Mouse (Mus musculus) adrenal gland, adult 2 months (tissue): Measurements from ENCODE around the gene 2610042L04Rik. TPM values are rescaled to one million over a fixed set of nuclear protein-coding genes. Genes with fewer than 3 reads are reported as not detected.
"Not testable (repeated sequence)": the region's sequence is repeated elsewhere in the genome, so short reads cannot be mapped to it uniquely, and the experiment has no call there.

Experiments used
- DNase-seq: peaks from one replicate; pipeline ENCODE4 v3.0.0; 2021
- long read RNA-seq: library from polyadenylated mRNA; stranded (forward); transcript quantifications from one replicate; pipeline ENCODE4 v2.0.0, GENCODE M21; 2021
- polyA plus RNA-seq: library from polyadenylated mRNA; depleted of rRNA; stranded (reverse); fragments of >200 nt; gene quantifications from 2 replicates; pipeline ENCODE4 v1.2.3, GENCODE M21; 2012; rRNA removed
- total RNA-seq, 2 experiments: library from RNA; stranded (reverse); gene quantifications; 2 replicates each; pipeline ENCODE4 v1.2.3; 2021

2610042L04Rik gene
- total RNA-seq (not detected), polyA plus RNA-seq (not detected in 2 replicates)
- long read RNA-seq, result 0 reads

GRCm38 (mm10) chr14:4334476-4335080, at the start of gene 2610042L04Rik:
2610042L04Rik (plus strand) TSS chr14:4334763.
- not testable (repeated sequence) for DNase-seq

GRCm38 (mm10) chr14:4316983-4317382, 17.6 kb upstream of the 2610042L04Rik start, which contains the start of gene Gm3149:
Gm3149 (plus strand) TSS chr14:4317283.
- not testable (repeated sequence) for DNase-seq

- not testable (repeated sequence) for DNase-seq
These were observed 943 bp downstream of the 2610042L04Rik start for GRCm38 (mm10) chr14:4335506-4335905.

GRCm38 (mm10) chr14:4368991-4369390, 34.4 kb downstream of the 2610042L04Rik start:
- not testable (repeated sequence) for DNase-seq

GRCm38 (mm10) chr14:4369691-4370090, 35.1 kb downstream of the 2610042L04Rik start:
- not testable (repeated sequence) for DNase-seq

GRCm38 (mm10) chr14:4377871-4378270, 43.3 kb downstream of the 2610042L04Rik start:
- DNase-seq, result not testable (repeated sequence)

GRCm38 (mm10) chr14:4385606-4386005, 51.0 kb downstream of the 2610042L04Rik start:
- DNase-seq, result not testable (repeated sequence)

GRCm38 (mm10) chr14:4392841-4393530, 58.4 kb downstream of the 2610042L04Rik start:
- DNase-seq, result not testable (repeated sequence)

GRCm38 (mm10) chr14:4397226-4397625, 62.7 kb downstream of the 2610042L04Rik start, which contains the start of gene Gm3159:
Gm3159 (plus strand) TSS chr14:4397526.
- not testable (repeated sequence) for DNase-seq

GRCm38 (mm10) chr14:4398624-4399023, 64.1 kb downstream of the 2610042L04Rik start:
- DNase-seq, result not testable (repeated sequence)

GRCm38 (mm10) chr14:4400115-4400789, 65.7 kb downstream of the 2610042L04Rik start:
- DNase-seq, result not testable (repeated sequence)

GRCm38 (mm10) chr14:4401245-4401644, 66.7 kb downstream of the 2610042L04Rik start:
- not testable (repeated sequence) for DNase-seq

GRCm38 (mm10) chr14:4403840-4404239, 69.3 kb downstream of the 2610042L04Rik start:
- DNase-seq, result not testable (repeated sequence)

Other genes starting within 250 kb of the 2610042L04Rik start
- gene Gm8108, start 224.2 kb upstream of the 2610042L04Rik start, total RNA-seq, result not detected
- not detected in 2 replicates for gene Gm8108, start 224.2 kb upstream of the 2610042L04Rik start, polyA plus RNA-seq
- gene Gm3127, start 169.7 kb upstream of the 2610042L04Rik start, total RNA-seq, result not detected
- not detected in 2 replicates for gene Gm3127, start 169.7 kb upstream of the 2610042L04Rik start, polyA plus RNA-seq
- gene Gm2974, start 152.2 kb upstream of the 2610042L04Rik start, total RNA-seq, result not detected
- gene Gm2974, start 152.2 kb upstream of the 2610042L04Rik start, polyA plus RNA-seq, result 0.06 TPM in 1 of 2 replicates, not detected in the other
- gene Gm3138, start 85.1 kb upstream of the 2610042L04Rik start, total RNA-seq, result not detected
- gene Gm3138, start 85.1 kb upstream of the 2610042L04Rik start, polyA plus RNA-seq, result not detected in 2 replicates
- not detected for gene Gm3149, start 17.5 kb upstream of the 2610042L04Rik start, total RNA-seq
- gene Gm3149, start 17.5 kb upstream of the 2610042L04Rik start, polyA plus RNA-seq, result not detected in 2 replicates
- gene Gm3159, start 62.8 kb downstream of the 2610042L04Rik start, total RNA-seq, result not detected
- gene Gm3159, start 62.8 kb downstream of the 2610042L04Rik start, polyA plus RNA-seq, result not detected in 2 replicates
- not detected for gene Gm3164, start 80.7 kb downstream of the 2610042L04Rik start, total RNA-seq
- 0.06 TPM in 1 of 2 replicates, not detected in the other for gene Gm3164, start 80.7 kb downstream of the 2610042L04Rik start, polyA plus RNA-seq
- gene Gm3173, start 96.2 kb downstream of the 2610042L04Rik start, total RNA-seq, result not detected
- not detected in 2 replicates for gene Gm3173, start 96.2 kb downstream of the 2610042L04Rik start, polyA plus RNA-seq
- gene Gm3182, start 147.0 kb downstream of the 2610042L04Rik start, total RNA-seq, result not detected
- gene Gm3182, start 147.0 kb downstream of the 2610042L04Rik start, polyA plus RNA-seq, result not detected in 2 replicates
- not detected for gene Gm3047, start 220.6 kb downstream of the 2610042L04Rik start, total RNA-seq
- gene Gm3047, start 220.6 kb downstream of the 2610042L04Rik start, polyA plus RNA-seq, result not detected in 2 replicates